Mouse (Mus musculus) heart, postnatal 14 days (tissue): ENCODE measurements around the gene Mrps6. TPM values are rescaled to one million over a fixed set of nuclear protein-coding genes. Genes with fewer than 3 reads are reported as not detected.

Experiments
- DNase-seq, 2 experiments: peaks; one replicate each; pipeline ENCODE4 v3.0.0; 2021 to 2022
- intact Hi-C: fragments of 180-260 bp; cut with DNase I; formaldehyde crosslinking; loops from one replicate; pipeline ENCODE4 v1.15.1; 2025
- long read RNA-seq, 2 experiments: library from polyadenylated mRNA; stranded (forward); transcript quantifications; one replicate each; pipeline ENCODE4 v2.0.0; 2021
- total RNA-seq, 2 experiments: library from RNA; stranded (reverse); gene quantifications; 2 replicates each; pipeline ENCODE4 v1.2.3; 2021

Mrps6 gene
- total RNA-seq: 10 to 100 TPM; 48.8 to 55.5 TPM
- long read RNA-seq, experiment 1, transcript Mrps6-201 (3 exons, 846 nt): major isoform, 62 of 67 reads
- long read RNA-seq, experiment 1, partial matches to known transcripts: 2 of 67 reads
- long read RNA-seq, experiment 1, other reads (novel, unspliced or antisense): 3 of 67 reads
- long read RNA-seq, experiment 2, transcript Mrps6-201 (3 exons, 846 nt): major isoform, 52 of 54 reads
- long read RNA-seq, experiment 2, partial matches to known transcripts: 0 of 54 reads
- long read RNA-seq, experiment 2, other reads (novel, unspliced or antisense): 2 of 54 reads

DNA sequence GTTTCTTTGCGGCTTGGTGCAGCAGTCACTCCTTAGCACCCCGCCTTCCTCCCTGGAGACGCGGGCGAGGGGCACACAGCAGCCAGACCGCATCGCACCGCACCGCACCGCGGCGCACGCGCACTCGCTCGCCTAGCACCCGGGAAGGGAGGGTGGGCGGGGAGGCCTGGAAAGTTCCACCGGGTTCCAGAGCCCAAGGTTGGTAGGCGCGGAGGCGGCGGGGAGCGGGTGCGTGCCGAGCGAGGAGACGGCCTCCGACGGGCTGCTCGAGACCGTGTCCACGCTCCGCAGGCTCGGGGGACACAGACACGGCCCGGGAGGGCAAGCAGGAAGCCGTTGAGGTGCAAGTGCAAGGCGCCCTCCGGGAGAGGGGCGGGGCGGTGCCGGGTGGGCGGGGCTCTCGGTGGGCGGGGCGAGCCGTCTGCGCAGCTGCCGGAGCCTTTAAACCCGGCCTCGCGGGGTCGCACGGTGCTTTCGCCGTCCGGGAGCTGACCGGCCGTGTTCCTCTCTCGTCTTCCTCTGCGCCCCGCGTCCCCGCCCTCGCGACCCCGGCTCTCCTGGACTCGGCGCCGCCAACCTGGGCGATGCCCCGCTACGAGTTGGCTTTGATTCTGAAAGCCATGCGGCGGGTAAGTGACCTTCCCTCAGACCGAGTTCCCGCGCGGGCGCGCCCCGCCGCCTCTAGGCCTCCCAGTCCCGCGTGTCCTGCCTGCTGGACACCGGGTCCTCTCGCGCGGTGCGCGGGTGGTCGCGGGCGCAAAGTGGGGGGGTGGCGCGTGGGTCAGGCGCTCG lies at the start of gene Mrps6, which contains the start of the genes Gm49711 and Slc5a3:
Gene Mrps6, plus strand, starts transcription at position 419 of the 792 bp plus-strand sequence.
Gene Gm49711, plus strand, starts transcription at position 465 of the 792 bp plus-strand sequence.
Gene Slc5a3, plus strand, starts transcription at position 471 of the 792 bp plus-strand sequence.
- intact Hi-C loops: loop anchor here (2.0 to 5.0 kb wide), 3 partner anchors 39 to 229 kb away; no protein-coding TSS in a partner anchor
- DNase-seq: peak; percentile 88 to 90

DNA sequence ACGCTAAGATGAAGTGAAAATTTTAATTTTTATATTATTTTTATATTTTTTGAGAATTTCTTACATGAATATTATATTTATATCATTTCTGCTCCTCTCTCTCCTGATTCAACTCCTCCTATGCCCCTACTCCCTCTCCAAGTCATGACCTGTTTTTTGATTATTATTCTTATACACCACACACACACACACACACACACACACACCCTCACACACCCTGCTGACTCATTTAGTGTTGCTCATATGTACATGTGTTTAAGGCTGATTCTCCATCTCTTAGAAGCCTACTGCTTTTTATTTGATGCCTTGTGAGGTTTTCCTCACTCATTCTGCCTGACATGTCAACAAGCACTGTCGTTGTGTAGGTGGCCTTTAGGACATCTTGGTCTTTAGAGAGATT lies 48.5 kb upstream of the Mrps6 start:
- intact Hi-C loops: no loop called here
- no peak for DNase-seq

DNA sequence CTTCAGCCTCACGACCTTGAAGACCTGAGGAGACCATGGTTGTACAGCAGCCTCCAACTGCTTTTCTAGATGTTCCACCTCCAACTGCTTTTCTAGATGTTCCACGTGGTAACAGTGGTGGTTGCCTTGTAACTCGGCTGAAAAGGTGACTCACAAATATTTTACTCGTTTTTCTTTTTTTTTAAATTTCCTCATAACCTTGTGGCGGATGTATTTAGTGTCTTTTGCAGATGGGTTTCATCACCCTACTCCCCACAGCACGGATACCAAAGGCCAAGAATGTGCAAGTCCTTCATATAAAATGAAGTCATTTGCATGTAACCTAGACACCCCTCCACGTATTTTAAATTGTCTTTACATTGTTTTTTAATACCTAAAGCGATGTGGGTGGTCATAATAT lies 41.3 kb upstream of the Mrps6 start:
- DNase-seq: no peak
- intact Hi-C loops: no loop called here

DNA sequence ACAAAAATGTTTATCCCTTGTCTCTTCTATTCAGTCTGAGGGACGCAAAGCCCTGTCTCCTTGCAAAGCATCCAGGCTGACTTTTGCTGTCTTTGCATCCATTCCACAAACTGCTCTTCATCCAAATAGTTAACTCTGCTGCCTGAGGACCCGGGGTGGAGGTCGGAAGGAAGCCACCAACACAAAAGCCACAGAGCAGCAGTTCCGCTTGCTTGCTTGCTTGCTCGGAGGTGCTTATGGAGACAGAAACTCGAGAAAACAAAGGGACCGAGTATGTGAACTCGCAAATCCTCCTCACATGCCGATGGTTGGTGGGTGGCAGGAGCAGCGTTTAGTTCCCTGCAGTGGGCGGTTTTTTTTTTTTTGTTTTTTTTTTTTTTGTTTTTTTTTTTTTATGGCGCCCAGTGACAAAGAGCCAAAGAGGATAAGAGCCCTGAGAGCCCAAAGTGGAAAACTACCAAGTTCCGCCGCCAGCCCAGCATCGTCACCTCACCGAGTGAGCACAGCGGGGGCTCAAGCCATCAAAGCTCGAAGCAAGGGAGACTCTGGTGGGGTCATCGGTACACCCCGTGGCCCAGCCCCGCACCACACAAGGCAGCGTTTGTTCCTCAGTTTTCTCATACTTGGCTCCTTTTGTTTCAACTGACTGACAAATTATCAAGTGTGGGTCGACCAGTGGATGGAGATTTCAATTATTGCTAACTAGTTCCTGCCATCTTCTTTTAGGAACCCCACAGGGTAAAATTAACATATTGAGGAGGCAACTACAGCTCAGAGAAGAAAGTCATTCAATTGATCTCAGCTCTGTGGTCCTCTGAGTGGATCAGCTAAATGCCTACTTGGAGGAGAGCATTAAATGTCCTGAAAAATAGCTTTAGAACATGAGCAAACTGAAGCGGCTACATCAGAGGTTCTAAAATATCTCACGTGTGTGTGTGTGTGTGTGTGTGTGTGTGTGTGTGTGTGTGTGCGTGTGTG lies 38.6 kb upstream of the Mrps6 start:
- intact Hi-C loops: loop anchor here (2.0 kb wide), 2 partner anchors 39 to 49 kb away; partner anchors contain the start of genes Gm49711, Mrps6 and Slc5a3

DNA sequence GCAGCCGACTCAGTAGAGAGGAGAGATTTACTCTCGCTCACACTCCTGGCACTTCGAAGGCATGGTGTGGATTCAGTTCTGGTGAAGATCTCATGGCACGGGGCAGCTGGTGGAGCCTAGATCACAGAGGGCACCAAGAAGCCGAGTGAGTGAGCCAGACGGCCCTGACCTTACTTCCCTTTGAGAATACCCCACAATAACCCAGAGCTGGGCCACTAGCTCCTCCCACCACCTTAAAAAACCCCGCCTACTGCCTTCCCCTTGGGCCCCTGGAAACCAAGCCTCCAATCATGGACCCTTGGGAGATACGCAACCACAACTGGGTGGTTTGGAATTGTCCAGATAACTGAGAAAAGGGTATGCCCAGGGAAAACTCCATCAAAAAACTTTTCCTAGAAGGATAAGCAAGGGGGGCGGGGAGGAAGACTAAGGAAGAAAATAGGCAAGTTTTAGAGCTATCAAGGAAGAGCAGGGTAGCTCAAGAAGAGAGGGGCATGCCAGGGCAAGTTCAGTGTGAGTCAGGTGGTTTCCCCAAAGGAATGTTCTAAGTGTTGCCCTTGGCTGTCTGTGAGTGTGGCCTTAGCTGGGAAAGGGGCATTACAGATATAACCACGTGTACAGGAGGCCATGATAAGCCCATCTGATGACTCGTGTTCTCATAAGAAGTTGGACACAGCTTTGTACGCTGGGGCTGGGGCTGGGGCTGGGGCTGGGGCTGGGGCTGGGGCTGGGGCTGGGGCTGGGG lies 36.2 kb upstream of the Mrps6 start:
- intact Hi-C loops: no loop called here
- DNase-seq: no peak

More for the DNA sequence above, 38.6 kb upstream of the Mrps6 start:
- peak; percentile 40 to 64 for DNase-seq

DNA sequence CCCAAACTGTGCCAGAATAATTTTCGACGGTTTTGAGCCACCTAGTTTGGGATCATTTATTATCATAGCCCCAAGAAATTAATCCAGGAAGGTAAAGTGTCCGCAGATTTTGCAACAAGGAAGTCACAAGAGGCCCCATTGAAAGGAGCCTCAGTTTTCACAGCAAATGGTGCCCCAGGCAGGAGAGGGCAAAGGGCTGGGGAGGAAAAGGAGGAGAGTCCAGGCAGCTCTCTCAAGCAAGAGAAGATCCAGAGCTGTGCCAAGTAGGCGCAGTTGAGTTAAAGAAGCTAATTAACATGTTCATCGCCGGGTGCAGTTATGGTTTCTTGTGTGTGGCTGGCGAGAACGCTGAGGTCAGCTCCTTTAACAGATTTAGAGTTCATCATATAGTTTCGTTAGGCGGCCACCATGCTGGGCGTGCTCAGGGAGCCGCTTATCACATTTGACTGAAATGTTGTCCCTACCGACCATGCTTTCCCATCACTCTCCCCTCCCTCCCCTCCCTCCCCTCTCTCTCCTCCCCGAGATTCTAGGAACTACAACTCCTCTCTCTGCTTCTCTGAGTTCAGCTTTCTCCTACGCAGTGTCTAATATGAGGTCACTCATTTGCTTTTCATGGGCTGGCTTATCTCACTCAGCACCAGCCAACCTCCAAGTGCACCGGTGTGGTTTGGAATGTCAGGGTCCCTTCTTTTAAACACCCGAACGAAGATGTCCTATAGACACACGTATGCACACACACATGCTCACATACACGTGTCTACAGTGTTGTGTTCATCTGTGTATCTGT lies 35.4 kb upstream of the Mrps6 start:
- no peak for DNase-seq
- intact Hi-C loops: no loop called here

DNA sequence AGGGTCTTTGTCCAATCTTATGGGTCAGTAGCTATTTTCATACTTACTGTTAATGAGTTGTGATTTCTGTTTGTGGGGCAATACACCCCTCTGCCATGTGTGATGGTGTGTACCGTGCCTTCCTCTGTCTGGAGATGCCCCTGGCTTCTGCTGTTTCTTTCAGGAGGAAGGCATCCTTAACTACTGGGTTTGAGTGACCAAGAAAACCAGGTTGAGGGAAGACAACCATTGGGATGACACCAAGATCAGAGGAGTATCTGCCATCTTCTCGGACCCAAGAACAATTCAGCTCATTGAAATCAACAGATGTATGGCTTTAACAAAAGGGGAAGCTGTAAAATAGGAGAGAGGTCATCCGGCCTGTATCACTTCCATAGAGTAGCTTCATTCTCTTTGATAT lies 24.8 kb upstream of the Mrps6 start:
- no peak for DNase-seq
- intact Hi-C loops: no loop called here

DNA sequence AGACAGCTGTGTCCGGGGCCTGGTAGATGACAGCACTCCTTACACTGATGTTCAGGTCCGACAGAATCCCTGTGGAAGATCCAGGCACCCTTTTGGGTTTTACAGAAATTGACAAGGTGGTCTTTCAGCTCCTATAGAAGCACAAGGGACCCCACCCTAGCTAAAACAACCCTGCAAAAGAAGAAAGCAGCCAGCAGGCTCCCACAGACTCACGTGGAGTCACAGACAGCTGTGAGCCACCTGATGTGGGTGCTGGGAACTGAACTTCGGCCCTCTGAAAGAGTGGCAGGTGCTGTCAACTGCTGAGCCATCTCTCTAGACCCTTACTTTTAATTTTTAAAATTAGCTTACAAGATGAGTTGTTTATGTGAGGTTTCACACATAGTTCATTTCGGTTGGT lies 23.4 kb upstream of the Mrps6 start:
- no peak for DNase-seq
- intact Hi-C loops: no loop called here

DNA sequence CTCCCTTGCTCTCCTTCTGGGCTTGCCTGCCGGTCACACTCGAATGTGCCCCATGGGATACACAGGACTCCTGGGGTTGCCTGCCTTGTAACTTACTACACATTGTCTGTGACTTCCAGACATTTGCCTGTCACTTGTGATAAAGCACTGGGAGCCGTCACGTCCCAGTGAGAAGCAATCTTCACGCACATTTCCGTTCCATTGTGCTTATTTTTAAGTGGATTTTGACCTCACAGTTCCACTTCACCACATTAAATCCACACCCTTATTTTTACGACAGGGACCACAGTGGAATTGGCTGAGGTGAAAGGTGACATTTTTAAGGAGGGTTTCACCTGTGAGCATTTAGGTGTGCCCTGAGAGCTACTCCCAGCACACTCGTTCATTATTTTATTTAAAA lies 21.4 kb upstream of the Mrps6 start:
- intact Hi-C loops: no loop called here
- no peak for DNase-seq

DNA sequence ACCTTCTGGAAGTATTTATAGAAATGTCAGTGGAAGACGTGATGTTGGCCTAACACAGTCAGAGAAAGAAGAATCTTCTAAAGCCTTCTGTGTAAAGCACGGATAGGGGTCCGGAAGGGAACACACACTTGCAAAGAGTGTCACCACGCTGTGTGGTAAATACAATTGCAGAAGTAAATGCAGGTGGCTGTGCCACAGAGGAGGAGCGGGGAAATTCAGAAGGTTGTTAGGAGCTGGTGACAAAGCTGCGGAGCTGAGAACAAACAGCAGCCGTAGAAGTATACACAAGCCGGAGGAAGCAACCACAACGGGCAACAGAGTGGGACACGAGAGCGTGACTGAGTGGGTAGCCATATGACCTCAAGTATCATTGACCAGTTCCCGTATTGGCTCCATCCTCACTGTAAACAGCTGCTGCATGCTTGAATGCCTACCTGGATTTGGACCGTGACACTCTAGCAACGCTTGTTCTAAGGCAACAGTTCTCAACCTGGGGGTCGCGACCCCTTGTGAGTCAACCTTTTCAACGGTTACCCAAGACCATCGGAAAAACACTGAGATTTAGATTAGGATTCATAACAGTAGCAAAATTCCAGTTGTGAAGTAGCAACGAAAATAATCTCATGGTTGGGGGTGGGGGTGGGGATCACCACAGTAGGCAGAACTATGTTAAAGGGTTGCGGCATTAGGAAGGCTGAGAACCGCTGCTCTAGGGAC lies 20.0 kb upstream of the Mrps6 start:
- intact Hi-C loops: no loop called here
- no peak for DNase-seq

DNA sequence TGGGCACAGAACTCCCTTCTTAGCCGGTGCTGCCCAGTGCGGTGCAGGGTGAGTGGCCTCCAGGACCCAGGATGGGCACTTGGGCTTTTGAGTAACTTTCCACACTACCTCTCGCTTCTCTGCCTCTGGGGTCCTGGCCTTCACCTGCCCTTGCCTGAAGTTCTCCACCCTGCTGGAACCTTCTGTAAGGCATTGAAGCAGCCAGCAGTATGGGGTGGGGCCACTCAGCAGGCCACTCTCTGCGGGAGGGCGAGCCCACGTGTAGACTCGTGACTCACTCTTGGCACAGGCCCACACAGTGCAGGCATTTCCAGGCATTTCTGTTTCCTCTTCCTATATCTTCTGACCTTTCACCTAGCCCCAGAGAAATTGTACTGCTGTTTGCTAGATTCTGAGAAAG lies 18.6 kb upstream of the Mrps6 start:
- intact Hi-C loops: no loop called here
- no peak for DNase-seq

DNA sequence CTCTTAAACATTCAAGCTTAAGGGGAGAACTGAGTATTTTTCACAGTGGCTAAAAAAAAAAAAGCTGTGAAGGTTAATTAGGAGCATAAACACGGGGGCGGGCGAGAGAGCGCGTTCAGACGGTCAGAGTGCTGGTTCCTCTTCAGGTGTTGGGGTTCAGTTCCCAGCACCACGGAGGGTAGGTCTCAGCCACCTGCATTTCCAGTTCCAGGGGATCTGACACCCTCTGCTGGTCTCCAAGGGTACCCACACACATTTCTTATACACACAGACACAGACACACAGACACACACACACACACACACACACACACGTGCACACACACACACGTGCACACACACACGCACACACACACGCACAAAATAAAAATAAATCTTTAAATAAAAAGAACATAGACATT lies 18.1 kb upstream of the Mrps6 start:
- intact Hi-C loops: no loop called here
- no peak for DNase-seq

DNA sequence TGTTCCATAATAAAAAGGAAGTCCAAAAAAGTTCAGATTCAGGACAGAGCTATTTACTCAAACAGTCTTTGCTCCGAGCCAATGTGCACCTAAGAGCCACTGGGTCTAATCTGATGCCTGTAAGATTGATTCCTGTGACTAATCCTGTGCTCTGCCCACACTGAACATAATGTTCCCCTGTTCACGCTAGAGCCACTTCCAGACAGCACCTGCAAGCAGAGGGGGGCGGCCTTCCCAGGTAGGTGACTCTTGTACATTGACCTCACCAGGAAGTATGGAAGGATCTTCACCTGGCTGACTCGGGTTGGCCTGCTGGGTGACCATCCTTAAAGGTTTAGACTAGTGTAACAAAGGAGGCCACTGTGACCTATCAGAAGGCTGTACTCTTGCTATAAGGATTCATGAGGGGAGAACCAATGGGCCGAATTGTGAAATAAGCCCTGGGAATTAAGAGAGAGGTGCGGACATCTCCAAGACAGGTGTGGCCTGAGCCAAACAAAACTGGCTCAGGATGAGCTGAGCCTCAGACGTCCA lies 6.2 kb upstream of the Mrps6 start:
- intact Hi-C loops: no loop called here

DNA sequence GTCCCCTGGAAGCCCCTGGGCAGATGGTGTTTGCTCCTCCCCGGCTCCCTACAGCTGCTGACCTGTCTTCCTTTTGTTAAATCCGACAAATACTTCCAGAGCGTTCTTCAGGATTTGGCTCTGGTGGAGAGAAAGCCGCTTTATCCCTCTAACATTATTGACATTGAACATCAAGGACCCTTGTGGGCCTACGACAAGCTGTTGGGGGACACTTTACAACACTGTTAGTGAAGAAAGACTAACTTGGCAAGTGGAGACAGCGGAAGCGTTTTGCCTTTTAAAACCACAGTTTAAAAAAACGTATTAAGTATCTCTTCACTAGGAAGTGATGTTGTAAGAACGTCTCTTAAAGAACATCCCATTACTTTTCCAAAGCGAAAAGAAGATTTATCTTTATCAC lies 5.5 kb upstream of the Mrps6 start:
- intact Hi-C loops: no loop called here
- DNase-seq: no peak

More for the DNA sequence above, 6.2 kb upstream of the Mrps6 start:
- no peak for DNase-seq

DNA sequence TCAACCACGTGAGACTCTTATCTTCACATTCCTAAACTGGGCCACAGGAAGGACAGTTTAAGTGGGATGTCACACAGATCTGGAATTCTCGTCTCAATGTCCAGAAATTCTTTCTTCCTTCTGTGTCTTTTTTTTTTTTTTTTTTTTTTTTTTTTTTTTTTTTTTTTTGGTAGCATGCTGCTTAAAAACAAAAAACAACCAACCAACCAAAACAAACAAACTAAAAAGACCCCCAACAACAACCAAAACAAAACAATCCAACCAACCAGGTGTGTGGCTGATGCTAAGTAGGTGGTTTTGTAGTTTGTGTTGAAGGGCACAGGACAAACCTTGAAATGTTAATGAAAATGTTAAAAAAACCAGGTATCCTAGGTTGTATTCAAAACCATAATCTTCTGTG lies 1.4 kb upstream of the Mrps6 start:
- intact Hi-C loops: loop anchor here (2.0 to 5.0 kb wide), 2 partner anchors 120 to 231 kb away; no protein-coding TSS in a partner anchor
- no peak for DNase-seq

DNA sequence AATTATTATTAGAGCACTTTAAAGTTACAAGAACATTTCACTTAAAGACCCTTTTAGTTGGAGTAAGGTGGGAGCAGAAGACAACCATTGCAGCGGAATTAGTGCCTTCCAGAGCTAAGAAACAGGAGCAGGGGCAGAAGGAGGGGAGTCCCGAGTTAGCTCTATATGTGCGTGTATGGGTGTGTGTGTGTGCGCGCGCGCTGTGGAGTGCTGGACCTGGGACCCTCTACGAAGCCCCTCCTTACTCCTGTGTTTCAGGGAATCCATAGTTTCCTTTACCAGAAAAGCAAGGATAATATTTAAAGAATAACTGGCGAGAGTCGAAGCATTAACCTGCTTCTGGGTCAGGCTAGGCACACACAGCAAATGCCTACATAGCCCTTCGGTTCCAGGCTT lies 616 bp upstream of the Mrps6 start:
- intact Hi-C loops: loop anchor here (2.0 to 5.0 kb wide), 2 partner anchors 121 to 230 kb away; no protein-coding TSS in a partner anchor
- peak; percentile 2 to 3 for DNase-seq
